Mouse (Mus musculus) bone marrow macrophage, adult 2 months (primary cell): ENCODE results near the gene Atp2c1. TPM values are rescaled to one million over a fixed set of nuclear protein-coding genes. Genes with fewer than 3 reads are reported as not detected.

Source experiments
- H3K27ac ChIP-seq: 2 replicates; pipeline ENCODE4 v1.5.1; 2012; ENCODE audit warnings: low read depth, low read length; ENCODE audit not compliant: insufficient read depth
- H3K4me1 ChIP-seq: 2 replicates; pipeline ENCODE4 v1.6.1; 2012; ENCODE audit warnings: low read length; ENCODE audit not compliant: control insufficient read depth, insufficient read depth
- H3K4me3 ChIP-seq: 2 replicates; pipeline ENCODE4 v1.5.1; 2012; ENCODE audit warnings: mild to moderate bottlenecking, low read length, moderate library complexity; ENCODE audit not compliant: insufficient read depth
- CTCF ChIP-seq: IDR thresholded peaks from 2 replicates; pipeline ENCODE4 v1.5.1; 2012; ENCODE audit warnings: low read depth, mild to moderate bottlenecking, low read length, moderate library complexity
- POLR2A ChIP-seq: IDR thresholded peaks from 2 replicates; pipeline ENCODE4 v1.6.1; 2012; ENCODE audit warnings: mild to moderate bottlenecking, low read depth, low read length, borderline replicate concordance
- polyA plus RNA-seq: library from polyadenylated mRNA; stranded (reverse); fragments of >200 nt; gene quantifications from 2 replicates; pipeline ENCODE4 v1.2.4, GENCODE M21; 2012; ENCODE audit not compliant: missing spikeins, insufficient read depth, insufficient read length

Gene Atp2c1
- polyA plus RNA-seq = 101 and 105 TPM in 2 replicates

DNA sequence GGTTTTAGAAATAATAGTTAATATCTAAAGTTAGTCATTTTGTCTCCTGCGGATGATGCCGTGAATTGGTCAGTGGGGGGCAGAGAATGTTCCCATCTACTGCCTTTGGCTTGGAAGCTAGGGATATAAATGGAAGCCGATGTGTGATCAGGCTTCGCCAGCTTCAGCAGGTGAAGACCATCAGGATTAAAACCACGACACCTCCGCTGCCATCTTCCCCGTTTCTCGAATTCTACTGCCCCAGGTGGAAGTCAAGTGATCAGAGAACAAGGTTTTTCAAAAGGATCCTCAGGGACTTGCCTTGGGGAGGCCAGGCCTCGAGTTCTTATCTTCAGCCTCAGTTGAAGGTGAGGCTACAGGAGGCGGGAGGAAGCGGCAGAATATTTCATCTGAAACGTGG, at the start of gene Atp2c1:
Atp2c1 (minus strand) TSS at position 101 of the 400 bp plus-strand sequence.
- Histone ChIP-seq H3K27ac (no peak within 1 kb of the TSS), H3K4me3 (no peak within 1 kb of the TSS), H3K4me1 (peaks cover 7% of the 10 kb centered on the region)
- TF ChIP-seq CTCF (no peak), POLR2A (no peak)

GRCm38 (mm10) chr9:105557452-105557851, 30.3 kb upstream of the Atp2c1 start:
- Histone ChIP-seq H3K4me1 (no peaks in the 10 kb centered on the region), H3K4me3 (no peak overlapping the region), H3K27ac (no peak overlapping the region)
- TF ChIP-seq POLR2A (no peak), CTCF (no peak)

- H3K4me3 ChIP-seq = no peak overlapping the region
- no peak overlapping the region for H3K27ac ChIP-seq
- no peaks in the 10 kb centered on the region for H3K4me1 ChIP-seq
- TF ChIP-seq CTCF = no peak
These were observed 29.1 kb upstream of the Atp2c1 start for GRCm38 (mm10) chr9:105556141-105556735.

DNA sequence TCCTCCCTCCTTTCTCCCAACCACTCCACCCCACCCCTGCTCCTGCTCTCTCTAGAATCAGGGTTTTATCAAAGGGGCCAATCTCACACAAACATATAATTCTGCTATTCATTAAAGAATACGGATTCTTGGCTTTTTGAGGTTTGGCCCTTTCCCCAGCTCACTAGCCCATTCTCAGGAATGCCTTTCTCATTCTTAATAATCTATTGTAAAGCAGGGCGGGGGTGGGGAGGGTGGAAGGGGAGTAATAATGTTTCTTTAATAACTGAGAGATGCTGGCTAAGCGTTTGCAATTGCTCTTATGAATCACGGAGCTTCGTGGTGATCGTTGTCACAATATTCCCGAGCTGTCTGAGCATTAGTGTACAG, 27.3 kb upstream of the Atp2c1 start:
- Histone ChIP-seq H3K4me1 (no peaks in the 10 kb centered on the region), H3K4me3 (no peak overlapping the region), H3K27ac (no peak overlapping the region)
- no peak for TF ChIP-seq CTCF
- TF ChIP-seq POLR2A = no peak

- H3K27ac ChIP-seq = no peak overlapping the region
- H3K4me1 ChIP-seq = no peaks in the 10 kb centered on the region
- TF ChIP-seq POLR2A (no peak), CTCF (no peak)
- H3K4me3 ChIP-seq = no peak overlapping the region
These were observed 26.7 kb upstream of the Atp2c1 start for GRCm38 (mm10) chr9:105553629-105554438.

GRCm38 (mm10) chr9:105551407-105551806, 24.3 kb upstream of the Atp2c1 start:
- no peak overlapping the region for H3K4me3 ChIP-seq
- no peak overlapping the region for H3K27ac ChIP-seq
- TF ChIP-seq CTCF (no peak), POLR2A (no peak)
- H3K4me1 ChIP-seq = no peaks in the 10 kb centered on the region

DNA sequence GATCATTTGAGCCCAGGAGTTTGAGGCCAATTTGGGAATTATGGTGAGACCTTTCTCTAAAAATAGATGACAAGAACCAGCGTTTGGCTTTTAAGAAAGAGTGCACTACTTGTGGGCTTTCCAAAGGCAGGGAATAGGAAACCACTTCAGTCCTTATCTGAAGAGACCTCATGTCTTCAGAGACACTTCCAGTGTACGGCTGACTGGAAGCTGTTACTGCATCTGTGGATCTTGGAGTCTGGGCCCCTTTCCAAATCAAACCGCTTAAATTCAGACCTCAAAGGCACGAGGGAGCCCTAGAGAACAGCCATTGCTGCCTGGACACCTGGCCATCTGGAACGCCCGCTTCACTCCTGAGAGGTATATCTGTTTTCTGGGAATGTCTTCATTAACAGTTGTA, 22.0 kb upstream of the Atp2c1 start:
- no peaks in the 10 kb centered on the region for H3K4me1 ChIP-seq
- TF ChIP-seq CTCF = no peak
- no peak for TF ChIP-seq POLR2A
- no peak overlapping the region for H3K27ac ChIP-seq
- no peak overlapping the region for H3K4me3 ChIP-seq

GRCm38 (mm10) chr9:105544013-105544750, 17.1 kb upstream of the Atp2c1 start:
- Histone ChIP-seq H3K4me1 (no peaks in the 10 kb centered on the region), H3K27ac (no peak overlapping the region), H3K4me3 (no peak overlapping the region)
- no peak for TF ChIP-seq POLR2A
- no peak for TF ChIP-seq CTCF

- H3K4me1 ChIP-seq = no peaks in the 10 kb centered on the region
- no peak for TF ChIP-seq POLR2A
- TF ChIP-seq CTCF = no peak
These were observed 10.4 kb upstream of the Atp2c1 start for GRCm38 (mm10) chr9:105537473-105537872.

GRCm38 (mm10) chr9:105536877-105537276, 9.8 kb upstream of the Atp2c1 start:
- TF ChIP-seq CTCF (no peak), POLR2A (no peak)
- Histone ChIP-seq H3K27ac (no peak overlapping the region), H3K4me1 (no peaks in the 10 kb centered on the region), H3K4me3 (no peak overlapping the region)

More at GRCm38 (mm10) chr9:105537473-105537872, 10.4 kb upstream of the Atp2c1 start:
- no peak overlapping the region for H3K27ac ChIP-seq
- no peak overlapping the region for H3K4me3 ChIP-seq
